Mouse (Mus musculus) kidney, postnatal 0 days (tissue): Measurements from ENCODE around the gene Acp2. TPM values are rescaled to one million over a fixed set of nuclear protein-coding genes. Genes with fewer than 3 reads are reported as not detected.

ENCODE experiments used
- ATAC-seq: fragments of 200-750 bp; cut with Nextera tagmentation; replicated peaks from 2 replicates; pipeline ENCODE4 v1.8.0; 2017; ENCODE audit warnings: low read depth, moderate number of reproducible peaks, moderate TSS enrichment, moderate library complexity; ENCODE audit not compliant: low FRiP score
- DNase-seq: peaks from one replicate; pipeline ENCODE4 v3.0.0-alpha.2; 2016; ENCODE audit warnings: low spot score
- H3K27ac ChIP-seq: fragments of 300-500 bp; sonication (generic); 2 replicates; pipeline ENCODE4 v1.5.1; 2014; ENCODE audit warnings: mild to moderate bottlenecking
- H3K27me3 ChIP-seq: fragments of 300-500 bp; sonication (generic); 2 replicates; pipeline ENCODE4 v1.6.1; 2014; ENCODE audit warnings: low read length, mixed read lengths; ENCODE audit not compliant: insufficient read depth
- H3K36me3 ChIP-seq: fragments of 300-500 bp; sonication (generic); 2 replicates; pipeline ENCODE4 v1.6.1; 2014; ENCODE audit warnings: low read length, mixed read lengths; ENCODE audit not compliant: insufficient read depth
- H3K4me1 ChIP-seq: fragments of 300-500 bp; sonication (generic); replicated peaks from 2 replicates; pipeline ENCODE4 v1.6.1; 2014; ENCODE audit warnings: antibody characterized with exemption, low read length, mixed read lengths; ENCODE audit not compliant: insufficient read depth
- H3K4me2 ChIP-seq: fragments of 300-500 bp; sonication (generic); 2 replicates; pipeline ENCODE4 v1.6.1; 2014; ENCODE audit warnings: mild to moderate bottlenecking, low read length, moderate library complexity, mixed read lengths
- H3K4me3 ChIP-seq: fragments of 300-500 bp; sonication (generic); replicated peaks from 2 replicates; pipeline ENCODE4 v1.5.1; 2014; ENCODE audit warnings: low read depth, low read length
- H3K9ac ChIP-seq: fragments of 300-500 bp; sonication (generic); 2 replicates; pipeline ENCODE4 v1.6.1; 2014; ENCODE audit warnings: low read depth, low read length
- H3K9me3 ChIP-seq: fragments of 300-500 bp; sonication (generic); replicated peaks from 2 replicates; pipeline ENCODE4 v1.6.1; 2016; ENCODE audit warnings: low read length, inconsistent platforms, mixed read lengths
- CTCF ChIP-seq: IDR thresholded peaks from 2 replicates; pipeline ENCODE4 v1.5.1; 2016; ENCODE audit warnings: antibody characterized with exemption, low read depth, mild to moderate bottlenecking, moderate library complexity
- WGBS: fragments of 180-500 bp; shearing (Covaris S2); extraction: QIAGEN DNeasy Blood & Tissue Kit; methylation state at CpG from one replicate; pipeline ENCODE4 v1.1.7; 2014; 5-methylcytosine and 5-hydroxymethylcytosine counted together
- polyA plus RNA-seq: library from polyadenylated mRNA; unstranded; fragments of >200 nt; fragmentation: Nextera tagmentation; extraction: Ambion mirVana; gene quantifications from 2 replicates; pipeline ENCODE4 v1.2.1, GENCODE M21; 2015

Acp2 gene
- polyA plus RNA-seq, 1 experiment from 2014 or later, result 22.4 TPM

DNA sequence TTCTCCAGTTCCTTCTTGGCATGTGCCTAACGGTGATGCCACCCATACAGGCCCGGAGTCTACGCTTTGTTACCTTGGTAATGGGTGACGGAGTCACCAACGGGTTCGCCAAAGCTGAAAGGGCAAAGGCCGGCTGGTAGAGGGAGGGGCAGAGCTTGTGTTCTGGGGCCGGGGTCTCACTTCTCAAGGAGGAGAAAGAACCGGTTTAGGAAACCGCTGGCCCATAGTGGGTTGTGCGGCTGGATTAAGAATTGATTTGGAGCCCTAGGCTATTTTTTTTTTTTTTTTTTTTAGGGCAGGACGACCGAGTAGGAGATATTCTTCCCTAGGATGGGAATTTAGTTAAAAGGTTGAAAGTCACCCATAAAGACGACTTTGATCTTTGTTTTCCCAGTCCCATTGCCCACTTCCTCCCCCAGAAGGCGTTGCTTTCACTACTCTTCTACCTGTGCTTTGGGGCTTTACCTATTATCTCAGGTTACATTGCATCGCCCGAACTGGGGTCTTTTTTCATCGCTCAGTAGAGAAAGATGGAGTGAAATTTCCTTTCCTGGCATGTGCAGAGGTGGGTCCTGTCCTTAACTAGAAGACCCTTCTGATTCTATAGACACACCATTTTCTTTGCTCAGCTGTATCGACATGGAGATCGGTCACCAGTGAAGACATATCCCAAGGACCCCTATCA is 429 bp downstream of the Acp2 start:
- peak overlapping the region; percentile 59 for H3K4me3 ChIP-seq
- DNase-seq (no peak), ATAC-seq (no peak)
- no peaks in the 10 kb centered on the region for H3K27me3 ChIP-seq
- peak overlapping the region; percentile 69 for H3K4me2 ChIP-seq
- H3K4me1 ChIP-seq, result peaks cover 20% of the 10 kb centered on the region; the same call in 1 of the 2 replicates
- 11% methylated on average over 20 of the region's 20 CpGs for WGBS
- peaks cover 17% of the 10 kb centered on the region for H3K36me3 ChIP-seq
- no peak for TF ChIP-seq CTCF
- H3K27ac ChIP-seq, result peak overlapping the region; percentile 91
- H3K9ac ChIP-seq, result peak overlapping the region; percentile 77
- H3K9me3 ChIP-seq, result no peaks in the 10 kb centered on the region

GRCm38 (mm10) chr2:91206254-91206775 is 3.6 kb downstream of the Acp2 start:
- Histone ChIP-seq H3K9me3 (no peaks in the 10 kb centered on the region), H3K27ac (no peak overlapping the region), H3K4me1 (peaks cover 20% of the 10 kb centered on the region; the same call in 1 of the 2 replicates), H3K9ac (no peak overlapping the region), H3K4me2 (no peak overlapping the region), H3K36me3 (peaks cover 44% of the 10 kb centered on the region), H3K4me3 (no peak overlapping the region), H3K27me3 (no peaks in the 10 kb centered on the region)
- no peak for DNase-seq
- no peak for TF ChIP-seq CTCF
- no peak for ATAC-seq
- WGBS, result 89% methylated on average over 9 of the region's 9 CpGs

DNA sequence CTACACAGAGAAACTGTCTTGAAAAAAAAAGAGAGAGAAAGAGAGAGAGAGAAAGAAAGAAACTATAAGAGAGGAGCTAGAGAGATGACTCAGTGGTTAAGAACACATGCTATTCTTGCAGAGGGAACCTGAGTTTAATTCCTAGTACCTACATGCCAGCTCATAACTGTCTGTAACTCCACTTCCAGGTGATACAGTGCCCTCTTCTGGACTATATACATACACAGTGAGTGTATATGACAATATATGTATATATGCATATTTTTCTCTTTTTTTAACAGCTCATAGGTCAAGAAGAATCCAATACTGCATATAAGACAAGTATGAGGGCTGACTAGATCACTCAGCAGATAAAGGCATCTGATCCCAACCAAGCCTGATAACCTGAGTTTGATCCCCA is 10.6 kb downstream of the Acp2 start:
- H3K4me1 ChIP-seq, result no peaks in the 10 kb centered on the region
- ATAC-seq (no peak), DNase-seq (no peak)
- no peaks in the 10 kb centered on the region for H3K27me3 ChIP-seq
- H3K9me3 ChIP-seq, result no peaks in the 10 kb centered on the region
- no peak overlapping the region for H3K4me3 ChIP-seq
- no peak overlapping the region for H3K27ac ChIP-seq
- TF ChIP-seq CTCF, result peak; percentile 31; the same call in 1 of the 2 replicates
- no peak overlapping the region for H3K4me2 ChIP-seq
- H3K36me3 ChIP-seq, result peaks cover 38% of the 10 kb centered on the region
- no peak overlapping the region for H3K9ac ChIP-seq

DNA sequence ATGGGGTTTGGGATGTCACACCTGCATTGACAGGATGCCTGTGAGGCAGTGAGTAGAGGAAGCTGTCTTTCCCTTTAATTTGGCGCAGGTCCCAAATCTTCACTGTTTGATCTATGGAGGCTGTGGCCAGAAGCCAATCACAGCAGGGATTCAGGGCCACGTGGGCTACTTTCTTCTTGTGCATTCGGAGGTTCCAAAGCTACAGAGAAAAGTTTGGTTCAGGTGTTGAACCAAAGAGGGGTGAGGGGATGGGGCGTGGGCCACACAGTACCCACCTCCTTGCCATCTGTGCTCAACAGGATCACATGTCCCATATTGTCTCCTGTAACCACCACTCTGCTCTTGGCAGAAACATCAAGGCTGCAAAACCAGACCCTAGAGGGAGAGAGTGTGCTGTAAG is 14.3 kb downstream of the Acp2 start:
- DNase-seq (no peak), ATAC-seq (no peak)
- H3K36me3 ChIP-seq, result 0 out of 2 replicates have a peak, but pooled peaks cover 6% of the 10 kb centered on the region
- no peak overlapping the region for H3K4me2 ChIP-seq
- no peaks in the 10 kb centered on the region for H3K9me3 ChIP-seq
- no peak overlapping the region for H3K4me3 ChIP-seq
- H3K27me3 ChIP-seq, result no peaks in the 10 kb centered on the region
- no peak for TF ChIP-seq CTCF
- no peaks in the 10 kb centered on the region for H3K4me1 ChIP-seq
- no peak overlapping the region for H3K9ac ChIP-seq
- H3K27ac ChIP-seq, result no peak overlapping the region
- 56% methylated on average over 4 of the region's 4 CpGs for WGBS

GRCm38 (mm10) chr2:91220501-91220900 is 17.8 kb downstream of the Acp2 start:
- Histone ChIP-seq H3K36me3 (no peaks in the 10 kb centered on the region), H3K9me3 (no peaks in the 10 kb centered on the region), H3K4me2 (no peak overlapping the region), H3K4me1 (no peaks in the 10 kb centered on the region), H3K27ac (no peak overlapping the region), H3K9ac (no peak overlapping the region), H3K27me3 (no peaks in the 10 kb centered on the region), H3K4me3 (no peak overlapping the region)
- no peak for TF ChIP-seq CTCF
- 95% methylated on average over 3 of the region's 3 CpGs for WGBS
- no peak for ATAC-seq
- no peak for DNase-seq

DNA sequence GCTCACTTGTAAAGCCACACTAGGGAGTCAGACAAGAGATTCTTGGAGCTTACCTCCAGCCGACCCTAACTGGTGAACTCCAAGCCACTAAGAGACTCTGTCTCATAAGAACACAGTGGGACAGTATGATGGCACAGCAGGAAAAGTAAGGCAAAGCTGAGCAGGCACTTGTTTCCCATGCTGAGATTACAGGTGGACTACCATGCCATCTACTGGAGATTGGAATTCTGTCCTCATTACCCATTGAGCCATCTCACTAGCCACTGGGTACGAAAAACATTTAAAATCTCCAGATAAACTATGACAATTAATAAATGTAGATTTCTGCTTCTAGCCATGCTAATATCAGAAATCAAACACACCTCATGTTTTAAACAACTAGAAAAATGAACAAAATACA is 20.9 kb downstream of the Acp2 start:
- Histone ChIP-seq H3K9me3 (no peaks in the 10 kb centered on the region), H3K4me2 (no peak overlapping the region), H3K4me1 (no peaks in the 10 kb centered on the region), H3K4me3 (no peak overlapping the region), H3K36me3 (no peaks in the 10 kb centered on the region), H3K27ac (no peak overlapping the region), H3K27me3 (no peaks in the 10 kb centered on the region), H3K9ac (no peak overlapping the region)
- WGBS, result 80% methylated on average over 2 of the region's 2 CpGs
- ATAC-seq, result no peak
- peak; percentile 31; the same call in 1 of the 2 replicates for TF ChIP-seq CTCF
- DNase-seq, result no peak
